Mouse (Mus musculus) lung, adult 2 months (tissue): Measurements from ENCODE around the gene Amfr.

ENCODE experiments used
- CTCF ChIP-seq: fragments of 200-500 bp; IDR thresholded peaks from 2 replicates; pipeline ENCODE4 v1.5.1; 2011; ENCODE audit warnings: mild to moderate bottlenecking, low read length, control low read depth; ENCODE audit not compliant: insufficient read depth
- POLR2A ChIP-seq: fragments of 200-500 bp; IDR thresholded peaks from 2 replicates; pipeline ENCODE4 v1.6.1; 2011; ENCODE audit warnings: low read depth, mild to moderate bottlenecking, control low read depth, low read length, borderline replicate concordance; ENCODE audit errors: extremely low read depth

DNA sequence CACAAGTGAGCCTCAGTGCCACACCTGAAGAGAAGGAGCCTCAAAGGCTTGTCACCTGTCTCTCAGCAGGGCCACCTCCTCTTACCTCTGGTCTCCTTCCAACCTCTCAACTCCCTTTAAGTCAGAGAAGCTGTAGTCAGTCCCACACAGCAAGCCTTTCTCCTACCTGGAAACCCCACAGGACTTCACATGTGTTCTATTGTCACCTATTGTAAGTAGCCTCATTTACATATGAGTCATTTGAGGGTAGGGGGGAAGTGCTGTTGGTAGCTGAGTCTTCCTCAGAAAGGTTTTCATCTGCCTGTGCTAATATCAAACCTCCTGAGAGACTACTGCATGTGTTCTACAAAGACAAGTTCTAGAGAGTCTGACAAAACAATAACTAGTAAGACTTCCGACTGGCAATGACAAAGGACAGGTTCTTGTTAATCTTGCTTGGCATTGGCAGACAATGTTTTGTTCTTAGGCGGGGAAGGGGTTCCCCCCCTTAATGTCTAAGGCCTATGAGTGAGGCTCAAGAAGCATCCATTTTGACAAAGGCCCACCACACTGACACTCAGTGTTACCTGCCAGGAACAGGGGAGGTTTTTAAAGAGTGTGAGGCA, 2.4 kb downstream of the Amfr start:
- no peak for TF ChIP-seq CTCF
- no peak for TF ChIP-seq POLR2A
